Mouse (Mus musculus) erythroblast, adult 5-6 weeks (primary cell): ENCODE results near the gene Rars2. TPM values are rescaled to one million over a fixed set of nuclear protein-coding genes. Genes with fewer than 3 reads are reported as not detected.

Source experiments
- total RNA-seq, 2 experiments: library from RNA; stranded (forward) in 1 of 2; stranded (reverse) in 1 of 2; fragments of 150-400 nt in 1 of 2; fragments of 200-764, 138-1000 nt in 1 of 2; gene quantifications; 2 replicates each; pipeline versions ENCODE4 v1.2.3 to v1.2.4; 2015 to 2017; ENCODE audit warnings: low replicate concordance in 2 of 2

Rars2 gene
- total RNA-seq, 2 experiments from 2014 or later, result 7.3 to 10.0 TPM

Other genes starting within 250 kb of the Rars2 start
- 47.1 and 80.7 TPM in 2 replicates for gene Akirin2, start 64.0 kb upstream of the Rars2 start, total RNA-seq (2015; ENCODE audit: low replicate concordance)
- 84.6 and 95.6 TPM in 2 replicates for gene Akirin2, start 64.0 kb upstream of the Rars2 start, total RNA-seq (2017; ENCODE audit: low replicate concordance)
- 23.8 and 25.7 TPM in 2 replicates for gene Orc3, start within 50 bp of the Rars2 start, total RNA-seq (2015; ENCODE audit: low replicate concordance)
- gene Orc3, start within 50 bp of the Rars2 start, total RNA-seq (2017; ENCODE audit: low replicate concordance), result 25.9 and 27.4 TPM in 2 replicates
- 2.3 and 4.0 TPM in 2 replicates for gene Slc35a1, start 72.5 kb downstream of the Rars2 start, total RNA-seq (2015; ENCODE audit: low replicate concordance)
- gene Slc35a1, start 72.5 kb downstream of the Rars2 start, total RNA-seq (2017; ENCODE audit: low replicate concordance), result 2.5 and 3.8 TPM in 2 replicates
- gene Cfap206, start 115.2 kb downstream of the Rars2 start, total RNA-seq (2015; ENCODE audit: low replicate concordance), result not detected in 2 replicates
- gene Cfap206, start 115.2 kb downstream of the Rars2 start, total RNA-seq (2017; ENCODE audit: low replicate concordance), result not detected in 2 replicates
- gene Gm136, start 141.3 kb downstream of the Rars2 start, total RNA-seq (2015; ENCODE audit: low replicate concordance), result not detected in 2 replicates
- not detected in 2 replicates for gene Gm136, start 141.3 kb downstream of the Rars2 start, total RNA-seq (2017; ENCODE audit: low replicate concordance)
- 15.8 and 16.1 TPM in 2 replicates for gene Smim8, start 163.5 kb downstream of the Rars2 start, total RNA-seq (2015; ENCODE audit: low replicate concordance)
- 28.5 and 29.4 TPM in 2 replicates for gene Smim8, start 163.5 kb downstream of the Rars2 start, total RNA-seq (2017; ENCODE audit: low replicate concordance)